In genomic region chr16:34920182-34920581, GRCm38 (mm10) we compare ENCODE assay signal across 8 mouse cellular contexts.
DNase-seq lines count a peak whose midpoint lies in the region; ATAC-seq lines count a peak whose summit lies in the region.

No protein-coding gene starts in this region.

- H3K9ac ChIP-seq in forebrain, embryonic 13.5 days: no peak overlapping the region
- H3K9ac ChIP-seq in kidney, embryonic 15.5 days: no peak overlapping the region

- no peak overlapping the region for H3K4me2 ChIP-seq in forebrain, embryonic 13.5 days
- H3K4me2 ChIP-seq in kidney, embryonic 15.5 days: peak overlapping the region; percentile 54

- peaks cover 42% of the 10 kb centered on the region for H3K4me1 ChIP-seq in forebrain, embryonic 10.5 days
- no peaks in the 10 kb centered on the region for H3K4me1 ChIP-seq in forebrain, embryonic 13.5 days
- peaks cover 71% of the 10 kb centered on the region for H3K4me1 ChIP-seq in kidney, embryonic 15.5 days

- H3K36me3 ChIP-seq in forebrain, embryonic 10.5 days (replicated peaks): 0 out of 2 replicates have a peak, but pooled peaks cover 2% of the 10 kb centered on the region
- H3K36me3 ChIP-seq in forebrain, embryonic 13.5 days (ENCODE audit: poor library complexity, severe bottlenecking): no peaks in the 10 kb centered on the region
- no peaks in the 10 kb centered on the region for H3K36me3 ChIP-seq in kidney, embryonic 15.5 days

- peak; percentile 69 for DNase-seq in forebrain, embryonic 10.5 days (ENCODE audit: extremely low spot score, low spot score)
- peak; percentile 55 for DNase-seq in ovary, postnatal 36 days (ENCODE audit: low spot score)
- no peak for DNase-seq in ovary, adult 18-20 months (ENCODE audit: low spot score)
- peak; percentile 83 for DNase-seq in embryo, embryonic 10 days (ENCODE audit: low spot score)
- DNase-seq in spleen, adult 12 weeks (ENCODE audit: low spot score): no peak

- ATAC-seq in forebrain, embryonic 13.5 days: no peak
- peak; percentile 44; the same call in 1 of the 2 replicates for ATAC-seq in kidney, embryonic 15.5 days (replicated peaks; ENCODE audit: low FRiP score)
- ATAC-seq in megakaryocyte progenitor cell, adult 5-6 weeks (replicated peaks; ENCODE audit: poor library complexity): peak; percentile 59

- H3K4me3 ChIP-seq in forebrain, embryonic 10.5 days: no peak overlapping the region
- H3K4me3 ChIP-seq in forebrain, embryonic 13.5 days: no peak overlapping the region
- no peak overlapping the region for H3K4me3 ChIP-seq in kidney, embryonic 15.5 days (replicated peaks)

- peaks cover 4% of the 10 kb centered on the region for H3K27me3 ChIP-seq in forebrain, embryonic 10.5 days (ENCODE audit: poor library complexity, severe bottlenecking)
- no peaks in the 10 kb centered on the region for H3K27me3 ChIP-seq in forebrain, embryonic 13.5 days
- H3K27me3 ChIP-seq in kidney, embryonic 15.5 days: no peaks in the 10 kb centered on the region

- no peaks in the 10 kb centered on the region for H3K9me3 ChIP-seq in forebrain, embryonic 10.5 days
- no peaks in the 10 kb centered on the region for H3K9me3 ChIP-seq in forebrain, embryonic 13.5 days (replicated peaks)
- H3K9me3 ChIP-seq in kidney, embryonic 15.5 days (replicated peaks): no peaks in the 10 kb centered on the region

- H3K27ac ChIP-seq in forebrain, embryonic 10.5 days: peak overlapping the region; percentile 68; the same call in 1 of the 2 replicates
- H3K27ac ChIP-seq in forebrain, embryonic 13.5 days: no peak overlapping the region
- peak overlapping the region; percentile 90 for H3K27ac ChIP-seq in kidney, embryonic 15.5 days

- WGBS in forebrain, embryonic 10.5 days: 19% methylated on average over 6 of the region's 6 CpGs
- WGBS in forebrain, embryonic 13.5 days: 13% methylated on average over 6 of the region's 6 CpGs
- WGBS in kidney, embryonic 15.5 days: 9% methylated on average over 6 of the region's 6 CpGs

Comparison
In these comparisons a context has a peak if more than half of its experiments do, and no peak if none do; other contexts are left out.
1. DNase-seq: peak in forebrain, embryonic 10.5 days (single experiment), ovary, postnatal 36 days (single experiment) and embryo, embryonic 10 days (single experiment); none in ovary, adult 18-20 months (single experiment) and spleen, adult 12 weeks (single experiment).